Mouse (Mus musculus) heart, postnatal 0 days (tissue): ENCODE results near the gene Lzts2.

Source experiments
- CTCF ChIP-seq: IDR thresholded peaks from 2 replicates; pipeline ENCODE4 v1.5.1; 2016; ENCODE audit warnings: antibody characterized with exemption, control low read depth, low read depth
- EP300 ChIP-seq: IDR thresholded peaks from 2 replicates; pipeline ENCODE4 v1.6.1; 2016; ENCODE audit warnings: antibody characterized with exemption, low read depth

DNA sequence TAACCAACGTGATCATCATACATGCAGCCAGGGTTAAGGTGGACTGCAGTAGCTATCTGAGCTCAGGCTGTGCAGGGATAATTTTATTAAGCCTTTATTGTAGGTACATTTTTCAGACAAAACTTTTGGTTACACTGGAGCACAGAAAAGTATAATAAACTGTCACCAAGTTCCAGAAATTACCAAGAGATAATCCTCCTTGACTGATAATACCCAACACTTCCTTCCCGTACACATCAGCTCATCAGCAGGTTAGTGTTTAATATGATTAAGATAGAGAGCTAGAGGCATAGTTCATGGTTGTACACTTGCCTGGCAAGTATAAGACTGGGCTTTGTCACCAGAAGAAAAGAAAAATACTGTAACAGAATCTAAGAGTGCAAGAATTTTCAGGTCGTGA lies 45.9 kb upstream of the Lzts2 start:
- TF ChIP-seq EP300 (no peak), CTCF (no peak)
